Mouse (Mus musculus): Measurements from ENCODE around the gene Dcaf11.

Gene Dcaf11

DNA sequence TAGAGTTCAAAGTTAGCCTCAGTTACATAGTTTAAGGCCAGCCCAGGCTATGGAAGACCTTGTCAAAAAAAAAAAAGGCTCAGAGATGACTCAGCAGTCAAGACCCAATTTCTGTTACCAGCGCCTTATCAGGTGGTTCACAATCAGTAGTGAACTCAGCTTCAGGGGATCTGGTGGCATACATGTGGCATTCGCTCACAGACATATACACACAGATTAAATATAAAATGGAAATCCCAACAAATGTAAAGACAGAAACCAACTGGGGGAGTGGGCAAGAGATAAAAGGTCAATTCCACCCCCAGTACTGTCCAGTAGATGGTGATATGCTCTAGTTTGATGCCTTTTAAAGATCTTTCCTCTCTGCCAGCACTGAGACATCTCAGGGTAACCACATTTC, 26.3 kb downstream of the Dcaf11 start:
- no peak for DNase-seq

DNA sequence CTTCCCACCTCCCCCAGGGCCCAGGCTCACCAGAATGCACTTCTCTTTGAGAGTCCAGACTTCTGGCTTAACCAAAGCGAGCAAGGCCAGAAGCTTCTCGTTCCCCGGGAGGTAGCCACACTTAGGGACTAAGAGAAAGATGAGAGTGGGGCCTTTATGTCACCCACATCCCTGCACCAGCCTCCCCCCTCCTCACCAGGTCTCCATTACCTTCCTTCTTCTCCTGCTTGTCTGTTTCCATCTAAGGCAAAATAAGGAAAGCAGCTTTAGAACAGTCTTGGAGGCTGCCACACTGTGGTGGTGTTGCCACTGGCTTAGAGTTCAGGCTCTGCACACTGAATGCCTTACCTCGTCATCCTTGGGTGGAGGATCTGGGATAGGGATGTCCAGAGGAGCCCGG, 29.5 kb downstream of the Dcaf11 start:
- no peak for DNase-seq

DNA sequence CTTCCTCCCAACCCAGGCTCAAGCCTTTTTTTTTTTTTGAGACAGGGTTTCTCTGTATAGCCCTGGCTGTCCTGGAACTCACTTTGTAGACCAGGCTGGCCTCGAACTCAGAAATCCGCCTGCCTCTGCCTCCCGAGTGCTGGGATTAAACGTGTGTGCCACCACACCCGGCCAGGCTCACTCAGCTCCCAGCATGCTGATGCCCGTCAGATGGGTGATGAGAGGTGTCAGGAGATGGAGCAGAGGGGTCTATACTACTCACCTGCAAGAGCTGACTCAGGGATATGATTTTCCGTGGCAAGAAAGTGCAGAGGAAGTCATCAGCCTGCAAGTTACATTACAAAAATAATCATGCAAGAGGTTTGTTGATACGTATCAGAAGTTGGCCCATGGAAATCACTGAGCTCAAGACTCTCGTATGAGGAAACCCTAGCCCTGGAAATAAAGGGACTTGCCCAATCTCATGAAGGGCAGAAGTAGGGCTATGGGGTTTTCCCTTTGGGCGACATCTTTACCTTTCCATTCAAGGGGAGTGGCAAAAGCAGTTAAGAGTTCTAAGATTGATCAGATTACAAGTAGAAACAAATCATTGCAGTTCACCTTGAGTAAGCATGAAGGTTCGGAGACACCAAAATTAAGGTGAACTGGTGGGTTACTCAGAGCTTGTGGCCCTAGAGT, 30.1 kb downstream of the Dcaf11 start:
- DNase-seq: no peak

DNA sequence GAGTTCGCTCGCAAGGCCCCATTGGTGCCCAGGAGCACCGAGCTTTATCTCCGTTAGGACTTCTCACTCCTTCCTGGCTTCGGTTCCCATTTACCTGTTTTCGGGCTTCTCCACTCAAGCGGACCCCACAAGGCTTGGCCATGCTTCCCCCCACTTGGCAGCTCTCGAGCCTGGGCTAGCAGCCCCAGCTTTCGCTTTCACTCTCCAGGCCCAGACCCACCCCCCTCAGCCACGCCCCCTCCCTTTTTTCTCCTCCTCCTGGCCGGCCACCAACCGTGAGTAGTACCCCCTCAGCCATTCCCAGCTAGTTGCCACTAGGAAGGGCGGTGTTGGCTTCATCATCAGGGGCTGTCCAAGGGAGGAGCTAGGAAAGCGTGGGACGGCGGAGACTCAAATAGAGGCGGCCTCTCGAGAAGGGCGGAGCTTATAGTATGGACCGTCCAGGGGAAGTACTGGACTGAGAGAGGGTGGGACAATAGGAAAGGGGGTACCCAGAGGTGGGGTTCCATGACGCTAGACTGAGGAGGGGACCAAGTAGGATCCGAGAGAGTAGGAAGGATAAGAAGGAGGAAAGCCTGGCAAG, 31.0 kb downstream of the Dcaf11 start, which contains the start of gene Psme2:
Psme2 (minus strand) TSS at position 366 of the 583 bp plus-strand sequence.
- DNase-seq: peak; percentile 89

DNA sequence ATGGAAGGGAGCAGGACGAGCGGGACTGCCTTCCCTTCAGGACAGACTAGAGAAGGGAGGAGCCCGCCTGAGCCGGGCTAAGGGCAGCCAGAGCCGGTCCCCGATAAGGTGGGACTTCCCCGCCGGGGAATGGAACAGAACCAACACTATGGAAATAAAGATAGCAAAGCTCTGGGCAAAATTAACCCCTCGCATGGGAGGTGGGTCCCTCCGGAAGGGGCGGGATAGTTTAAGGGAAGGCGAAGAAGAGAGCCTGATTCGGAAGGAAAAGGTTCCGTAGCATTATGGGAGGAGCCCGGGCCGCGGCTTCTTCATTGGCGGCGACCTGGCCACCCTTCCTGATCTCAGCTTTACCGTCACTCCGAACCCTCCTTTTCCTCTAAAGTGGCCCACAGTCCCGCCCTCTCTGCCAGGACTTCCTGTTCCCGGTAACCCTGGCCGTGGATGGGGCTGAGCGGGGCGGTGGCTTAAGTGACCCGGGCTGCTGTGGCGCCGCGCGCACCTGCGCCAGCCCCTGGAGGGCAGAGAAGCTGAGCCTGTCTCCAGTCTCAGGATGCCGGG, 31.6 kb downstream of the Dcaf11 start, which contains the start of gene Rnf31:
Rnf31 (plus strand) TSS at position 378 of the 561 bp plus-strand sequence.
- DNase-seq: peak; percentile 92

DNA sequence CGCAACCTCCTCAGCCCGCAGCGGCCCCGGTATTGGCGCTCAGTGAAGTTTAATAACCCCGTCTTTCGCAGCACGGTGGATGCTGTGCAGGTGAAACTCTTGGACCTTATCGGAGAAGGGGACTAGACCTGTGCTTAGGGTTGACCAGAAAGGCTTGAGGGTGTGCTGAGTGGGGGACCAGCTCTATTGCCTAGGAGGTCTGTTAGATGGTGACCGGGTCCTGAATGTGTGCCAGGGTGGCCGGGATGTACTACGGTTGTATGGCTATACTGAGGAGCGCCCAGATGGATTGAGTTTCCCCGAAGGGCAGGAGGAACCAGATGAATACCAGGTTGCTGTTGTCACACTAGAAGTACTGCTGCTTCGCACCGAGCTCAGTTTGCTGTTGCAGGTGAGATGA, 32.4 kb downstream of the Dcaf11 start:
- no peak for DNase-seq

DNA sequence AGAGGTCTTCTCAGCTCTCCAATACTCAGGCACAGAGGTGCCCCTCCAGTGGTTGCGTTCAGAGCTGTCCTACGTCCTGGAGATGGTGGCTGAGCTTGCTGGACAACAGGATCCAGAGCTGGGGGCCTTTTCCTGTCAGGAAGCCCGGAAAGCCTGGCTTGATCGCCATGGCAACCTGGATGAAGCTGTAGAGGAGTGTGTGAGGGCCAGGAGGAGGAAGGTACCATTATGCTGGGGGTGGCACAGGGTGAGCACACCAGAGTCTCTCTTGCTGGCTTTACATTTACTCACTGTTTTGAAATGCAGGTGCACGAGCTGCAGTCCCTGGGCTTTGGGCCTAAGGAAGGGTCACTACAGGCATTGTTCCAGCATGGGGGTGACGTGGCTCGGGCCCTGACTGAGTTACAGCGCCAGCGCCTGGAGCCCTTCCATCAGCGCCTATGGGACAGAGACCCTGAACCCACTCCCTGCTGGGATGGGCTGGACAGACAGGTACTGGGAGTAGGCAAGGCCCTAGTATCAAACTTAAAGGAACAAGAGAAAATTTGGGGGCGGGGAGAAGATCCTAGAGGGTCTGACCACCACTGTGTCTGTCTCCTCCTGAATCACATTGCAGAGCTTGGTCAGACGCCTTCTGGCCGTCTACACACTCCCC, 36.4 kb downstream of the Dcaf11 start:
- DNase-seq: no peak

DNA sequence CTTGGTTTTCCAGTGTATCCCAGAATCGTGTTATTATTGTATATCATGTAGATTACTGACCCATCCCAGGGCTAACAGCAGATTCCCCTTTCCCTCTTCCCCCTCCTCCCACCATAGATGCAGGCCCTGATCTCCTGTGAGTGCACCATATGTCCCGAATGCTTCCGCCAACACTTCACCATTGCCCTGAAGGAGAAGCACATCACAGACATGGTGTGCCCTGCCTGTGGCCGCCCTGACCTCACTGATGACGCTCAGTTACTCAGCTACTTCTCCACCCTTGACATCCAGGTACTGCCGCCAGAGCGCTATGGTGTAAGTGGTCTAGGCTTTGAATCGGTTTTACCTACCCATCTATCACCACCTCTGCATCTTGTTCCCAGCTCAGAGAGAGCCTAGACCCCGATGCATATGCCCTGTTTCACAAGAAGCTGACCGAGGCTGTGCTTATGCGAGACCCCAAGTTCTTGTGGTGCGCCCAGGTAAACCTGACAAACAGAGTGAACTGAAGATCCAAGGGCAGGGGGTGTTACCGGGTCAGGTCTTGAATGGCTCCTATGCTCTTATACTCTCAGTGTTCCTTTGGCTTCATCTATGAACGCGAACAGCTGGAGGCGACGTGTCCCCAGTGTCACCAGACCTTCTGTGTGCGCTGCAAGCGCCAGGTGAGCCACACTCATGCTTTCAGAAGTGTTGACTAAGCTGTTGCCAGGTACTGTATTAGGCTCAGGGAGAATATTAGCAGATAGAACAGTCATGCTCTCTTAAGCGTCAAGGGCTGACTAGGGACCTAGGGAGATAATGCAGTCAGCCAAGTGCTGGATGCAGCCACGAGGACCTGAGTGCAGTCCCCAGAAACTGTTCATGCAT, 39.0 kb downstream of the Dcaf11 start:
- DNase-seq: no peak

DNA sequence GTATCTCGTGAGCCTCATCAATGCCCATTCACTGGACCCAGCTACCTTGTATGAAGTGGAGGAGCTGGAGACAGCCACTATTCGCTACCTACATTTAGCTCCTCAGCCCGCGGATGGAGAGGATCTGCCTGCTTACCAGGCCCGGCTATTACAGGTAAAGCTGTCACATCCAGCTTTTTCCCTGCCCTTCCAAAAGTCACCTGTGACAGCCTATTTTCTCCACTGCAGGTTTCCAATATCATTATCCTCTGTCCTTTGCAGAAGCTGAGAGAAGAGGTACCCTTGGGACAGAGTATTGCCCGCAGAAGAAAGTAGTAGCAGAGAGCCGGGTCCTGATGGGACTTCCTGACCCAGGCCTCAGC, 43.4 kb downstream of the Dcaf11 start, which contains the start of gene Irf9:
Irf9 (plus strand) TSS at position 301 of the 362 bp plus-strand sequence.
- DNase-seq: no peak

DNA sequence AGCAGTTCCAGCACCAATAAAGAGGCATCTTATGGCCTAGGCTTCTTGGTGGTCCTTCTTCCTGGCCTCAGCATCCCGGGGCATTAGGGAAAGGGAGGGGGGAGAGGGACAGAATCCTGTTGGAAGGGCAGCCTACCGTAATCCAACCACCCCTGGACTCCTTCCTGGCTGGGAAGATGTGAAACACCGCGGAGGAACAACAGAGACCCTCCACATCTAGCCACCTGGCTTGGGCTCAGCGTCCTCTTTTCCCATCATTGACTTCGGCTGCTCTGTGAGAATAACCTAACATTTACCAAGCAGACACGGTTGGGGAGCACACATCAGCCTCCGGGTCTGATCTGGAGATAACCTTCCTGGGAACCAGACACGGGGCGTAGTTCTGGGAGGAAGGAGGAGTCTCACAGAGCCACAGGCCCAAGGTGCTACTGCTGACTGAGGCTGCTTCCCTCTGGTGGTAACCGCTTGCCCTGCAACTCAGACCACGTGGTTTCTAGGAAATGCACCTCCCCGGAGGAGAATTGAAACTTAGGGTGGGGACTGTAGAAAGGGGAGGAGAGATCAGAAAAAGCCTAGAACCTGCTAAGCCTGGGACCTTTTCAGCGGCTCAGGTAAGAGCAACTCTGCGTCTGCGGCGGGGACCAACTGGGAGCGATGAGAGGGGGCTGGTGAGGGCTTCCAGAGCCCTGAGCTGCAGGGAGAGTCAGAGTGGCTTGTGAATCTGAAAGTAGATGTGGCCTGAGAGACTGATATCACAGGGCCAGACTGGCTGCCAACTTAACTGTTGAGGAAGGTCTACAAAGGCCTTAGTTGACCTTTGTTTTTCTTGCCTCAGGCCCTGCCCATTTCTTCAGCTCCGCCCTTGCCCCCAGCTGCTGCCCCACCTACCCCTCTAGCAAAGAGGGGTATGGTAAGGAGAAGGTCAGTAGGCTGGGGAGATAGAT, 44.1 kb downstream of the Dcaf11 start:
- DNase-seq: peak; percentile 84

DNA sequence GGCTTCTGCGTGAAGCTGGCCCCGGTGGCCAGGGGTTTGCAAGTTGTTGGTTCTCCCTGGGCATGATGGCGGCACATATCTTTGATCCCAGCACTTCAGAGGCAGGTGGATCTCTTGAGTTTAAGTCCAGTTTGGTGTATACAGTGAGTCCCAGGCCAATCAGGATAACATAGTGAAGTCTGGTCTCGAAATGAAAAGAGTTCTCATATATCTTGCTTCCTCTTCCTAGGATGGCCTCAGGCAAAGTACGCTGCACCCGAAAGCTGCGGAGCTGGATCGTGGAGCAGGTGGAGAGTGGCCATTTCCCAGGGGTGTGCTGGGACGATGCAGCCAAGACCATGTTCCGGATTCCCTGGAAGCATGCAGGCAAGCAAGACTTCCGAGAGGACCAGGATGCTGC, 45.0 kb downstream of the Dcaf11 start:
- DNase-seq: no peak

DNA sequence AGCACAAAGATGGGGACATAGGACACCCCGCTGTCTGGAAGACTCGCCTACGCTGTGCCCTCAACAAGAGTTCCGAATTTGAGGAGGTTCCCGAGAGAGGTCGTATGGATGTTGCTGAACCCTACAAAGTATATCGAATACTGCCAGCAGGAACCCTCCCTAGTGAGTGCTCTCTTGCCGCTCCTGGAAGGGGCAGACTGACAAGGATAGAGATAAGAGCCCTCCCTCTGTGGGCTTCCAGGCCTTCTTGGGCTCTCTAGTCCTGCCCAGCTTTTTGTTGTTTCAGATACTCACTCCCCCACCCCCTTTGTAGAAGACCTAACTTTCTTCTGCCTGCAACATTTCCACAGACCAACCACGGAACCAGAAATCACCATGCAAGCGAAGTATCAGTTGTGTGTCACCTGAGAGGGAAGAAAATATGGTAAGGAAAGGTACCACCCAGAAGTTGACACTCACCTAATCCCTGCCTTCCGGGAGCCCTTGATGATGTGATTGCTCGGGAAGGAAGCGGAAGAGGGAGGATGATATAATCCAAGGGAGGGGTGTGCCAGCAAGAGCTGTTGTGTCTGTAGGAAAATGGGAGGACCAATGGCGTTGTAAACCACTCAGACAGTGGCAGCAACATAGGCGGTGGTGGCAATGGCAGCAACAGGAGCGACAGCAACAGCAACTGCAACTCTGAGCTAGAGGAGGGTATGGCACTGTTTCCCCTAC, 46.1 kb downstream of the Dcaf11 start:
- DNase-seq: no peak

DNA sequence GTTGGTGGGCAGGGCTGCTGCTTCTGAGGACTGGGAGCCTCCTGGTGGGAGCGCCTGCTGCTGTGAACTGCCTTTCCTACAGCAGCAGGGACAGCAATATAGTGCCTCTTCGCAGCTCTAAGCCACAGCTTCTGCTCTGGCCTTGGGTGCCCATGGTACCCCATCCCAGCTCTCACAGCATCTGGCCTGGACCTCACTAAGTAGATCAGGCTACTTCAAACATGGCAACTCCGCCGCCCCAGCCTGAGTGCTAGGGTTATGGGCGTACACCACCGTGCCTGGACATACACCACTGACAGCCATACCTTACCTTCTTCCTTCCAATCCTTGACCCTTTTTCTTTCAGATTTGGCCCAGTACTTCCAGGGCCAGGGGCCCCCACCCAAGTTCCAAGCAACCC, 48.5 kb downstream of the Dcaf11 start:
- DNase-seq: no peak

DNA sequence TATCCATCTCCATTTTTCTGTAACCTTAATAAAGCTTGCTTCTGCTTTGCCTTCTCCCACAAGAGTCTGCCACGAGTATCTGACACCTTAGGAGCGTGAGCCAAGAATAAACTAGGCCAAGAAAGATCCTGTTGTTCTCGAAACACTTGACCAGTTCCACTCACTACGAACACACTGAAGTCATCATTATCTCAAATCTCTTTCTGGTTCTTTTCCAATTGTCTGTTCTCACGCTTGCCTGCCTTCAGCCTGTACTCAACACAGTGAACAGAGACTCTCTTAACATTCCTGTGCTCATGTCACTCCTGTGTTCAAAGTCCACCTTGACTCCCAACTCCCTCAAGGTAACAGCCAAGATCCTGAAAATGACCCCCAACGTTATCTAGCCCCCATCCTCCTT, 53.5 kb downstream of the Dcaf11 start:
- DNase-seq: no peak

DNA sequence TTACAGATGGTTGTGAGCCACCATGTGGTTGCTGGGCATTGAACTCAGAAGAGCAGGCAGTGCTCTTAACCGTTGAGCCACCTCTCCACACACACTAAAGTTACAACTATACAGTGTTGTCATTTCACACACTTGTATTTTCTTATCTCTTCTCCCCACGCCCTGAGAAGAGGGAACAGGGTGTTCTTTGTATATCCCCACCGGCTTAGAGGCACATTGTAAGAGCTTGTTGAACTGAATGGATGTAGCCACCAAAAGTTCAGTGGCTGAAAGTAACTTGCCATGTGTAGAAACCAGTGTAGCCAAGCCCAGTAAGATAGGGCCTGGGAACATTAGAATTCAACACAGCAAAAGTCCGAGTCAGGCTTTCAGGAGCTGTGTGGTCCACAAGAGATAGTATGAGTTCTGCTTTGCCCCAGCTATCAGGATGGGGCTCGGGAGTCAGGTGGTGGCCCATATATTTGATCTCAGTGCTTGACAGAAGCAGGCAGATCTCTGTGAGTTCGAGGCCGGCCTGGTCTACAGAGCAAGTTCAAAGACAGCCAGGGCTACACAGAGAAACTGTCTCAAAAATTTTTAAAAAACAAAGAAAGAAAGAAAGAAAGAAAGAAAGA, 54.9 kb downstream of the Dcaf11 start:
- DNase-seq: no peak

DNA sequence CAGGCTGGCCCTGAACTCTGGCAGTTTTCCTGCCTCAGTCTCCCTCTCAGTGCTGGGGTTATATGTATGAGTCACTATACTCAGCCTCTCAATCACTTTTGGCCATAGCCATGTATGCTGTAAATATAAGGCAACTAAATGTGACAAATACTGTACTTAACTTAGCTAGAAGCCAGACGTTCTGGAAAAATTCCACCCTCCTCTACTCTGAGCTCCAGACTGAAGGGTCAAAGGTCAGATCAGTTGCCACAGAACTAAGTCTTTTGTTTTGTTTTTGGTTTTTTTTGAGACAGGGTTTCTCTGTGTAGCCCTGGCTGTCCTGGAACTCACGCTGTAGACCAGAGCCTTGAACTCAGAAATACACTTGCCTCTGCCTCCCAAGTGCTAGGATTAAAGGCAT, 56.1 kb downstream of the Dcaf11 start:
- no peak for DNase-seq

DNA sequence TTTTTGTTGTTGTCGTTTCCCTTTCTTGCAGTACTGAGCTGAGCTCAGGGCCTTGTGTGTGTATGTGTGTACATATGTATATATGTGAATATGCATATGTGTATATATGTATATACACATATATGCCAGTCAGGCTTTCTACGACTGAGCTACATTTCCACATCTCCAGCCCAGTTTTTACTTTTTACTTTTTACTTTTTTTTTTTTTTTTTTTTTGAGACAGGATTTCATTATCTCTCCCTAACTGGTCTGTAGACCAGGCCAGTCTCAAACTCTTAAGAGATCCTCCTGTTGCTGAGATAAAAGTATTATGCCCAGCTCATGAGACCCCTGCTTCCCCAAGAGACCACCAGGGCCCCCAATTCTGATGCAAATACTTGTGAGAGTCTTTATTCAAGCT, 57.0 kb downstream of the Dcaf11 start:
- no peak for DNase-seq

DNA sequence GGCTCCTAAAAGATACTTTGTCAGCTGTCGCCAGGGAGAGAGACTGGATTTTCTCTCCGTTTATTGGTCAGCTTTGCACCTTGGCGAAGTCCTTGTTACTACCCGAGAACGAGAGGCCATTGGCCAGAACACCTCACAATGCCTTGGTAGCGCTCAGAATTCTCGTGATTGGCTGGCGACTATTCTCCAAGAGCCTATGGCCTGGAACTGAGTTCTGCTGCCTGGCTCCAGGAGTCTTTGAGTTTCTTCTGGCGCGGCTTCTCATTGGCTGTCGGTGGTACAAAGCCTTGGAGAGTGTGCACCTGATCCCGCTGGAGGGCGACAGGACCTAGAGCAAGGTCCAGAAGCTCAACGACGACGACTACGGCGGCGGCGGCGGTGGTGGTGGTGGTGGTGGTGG, 58.0 kb downstream of the Dcaf11 start, which contains the start of gene Rec8:
Rec8 (plus strand) TSS at position 216 of the 400 bp plus-strand sequence.
- DNase-seq: no peak

DNA sequence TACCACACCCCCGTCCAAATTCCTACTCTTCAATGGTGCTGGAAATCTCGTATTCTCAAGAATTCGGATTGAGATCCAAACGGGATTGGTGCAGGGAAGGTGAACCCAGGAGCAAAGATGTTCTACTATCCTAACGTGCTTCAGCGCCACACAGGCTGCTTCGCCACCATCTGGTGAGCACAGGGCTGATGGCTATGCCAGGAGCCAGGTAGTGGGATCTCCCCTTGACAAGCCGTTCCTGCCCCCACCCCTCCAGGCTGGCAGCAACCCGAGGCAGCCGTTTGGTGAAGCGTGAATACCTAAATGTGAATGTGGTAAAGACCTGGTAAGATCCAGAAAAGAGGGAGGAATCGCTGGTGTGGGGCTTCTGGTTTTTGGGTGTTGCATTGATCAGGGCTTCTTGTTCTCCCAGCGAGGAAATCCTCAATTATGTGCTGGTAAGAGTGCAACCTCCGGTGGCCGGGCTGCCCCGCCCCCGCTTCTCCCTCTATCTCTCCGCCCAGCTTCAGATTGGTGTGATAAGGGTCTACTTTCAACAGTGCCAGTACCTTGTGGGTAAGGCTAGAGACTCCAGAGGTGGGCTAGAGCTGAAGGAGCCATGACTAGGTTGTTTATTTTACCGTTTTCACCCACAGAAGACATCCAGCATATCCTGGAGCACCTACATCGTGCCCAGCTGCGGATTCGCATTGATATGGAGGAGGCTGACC, 58.8 kb downstream of the Dcaf11 start:
- no peak for DNase-seq
